19 mouse cellular contexts compared by ENCODE assay signal in genomic region chr2:160358896-160359295, GRCm38 (mm10). TPM values are rescaled to one million over a fixed set of nuclear protein-coding genes. Genes with fewer than 3 reads are reported as not detected.
"Had no signal": no experiment of that assay in that cellular context is flagged by ENCODE, and none has a peak within 500 bp of the region (broad histone marks: within the 10 kb centered on the region; RNA-seq: fewer than 3 reads in every experiment).

No protein-coding gene starts in this region.

- DNase-seq: kidney, adult 8-10 months; kidney, postnatal 25 days; layer of hippocampus, adult 9-11 months; layer of hippocampus, postnatal 36 days; lung, adult 18-20 months; lung, postnatal 4 days; retina, postnatal 1 day; right cerebral cortex, postnatal 4 days; spleen, adult 18-20 months; thymus, adult 18-20 months; thymus, postnatal 14 days had no signal

- H3K4me2 ChIP-seq: limb, embryonic 13.5 days; neural tube, embryonic 13.5 days had no signal

- H3K36me3 ChIP-seq: limb, embryonic 13.5 days; neural tube, embryonic 13.5 days had no signal

- H3K9ac ChIP-seq: limb, embryonic 13.5 days; liver, embryonic 14.5 days; neural tube, embryonic 13.5 days had no signal

- ATAC-seq: intestine, embryonic 16.5 days; lung, postnatal 0 days had no signal

- H3K4me3 ChIP-seq: limb, embryonic 13.5 days; myocyte; neural tube, embryonic 13.5 days had no signal

- H3K9me3 ChIP-seq: limb, embryonic 13.5 days; neural tube, embryonic 13.5 days had no signal

- H3K27ac ChIP-seq: limb, embryonic 13.5 days; liver, embryonic 14.5 days; neural tube, embryonic 13.5 days had no signal

RNA-seq across cellular contexts. Expression of gene Gm826, which starts 24.9 kb away (rescaled TPM):
- total RNA-seq: layer of hippocampus, postnatal 36 days; left cerebral cortex, postnatal 25 days had no signal
- polyA plus RNA-seq: myocyte; neural tube, embryonic 13.5 days; stomach, embryonic 14.5 days had no signal
